Mouse (Mus musculus) midbrain, embryonic 16.5 days (tissue): ENCODE measurements around the gene Ankdd1b. TPM values are rescaled to one million over a fixed set of nuclear protein-coding genes. Genes with fewer than 3 reads are reported as not detected.
A peak's percentile ranks its signal among the peaks of the same experiment; 100 is the strongest.

ENCODE experiments used
- ATAC-seq: fragments of 200-750 bp; cut with Nextera tagmentation; 2 replicates; pipeline ENCODE4 v1.8.0; 2017; ENCODE audit warnings: moderate TSS enrichment
- H3K27ac ChIP-seq: fragments of 300-500 bp; sonication (generic); 2 replicates; pipeline ENCODE4 v1.5.1; 2014; ENCODE audit warnings: mild to moderate bottlenecking, low read length, mixed read lengths
- H3K27me3 ChIP-seq: fragments of 300-500 bp; sonication (generic); 2 replicates; pipeline ENCODE4 v1.6.1; 2014; ENCODE audit warnings: low read depth, low read length, mixed read lengths; ENCODE audit not compliant: control insufficient read depth, insufficient read depth
- H3K36me3 ChIP-seq: fragments of 300-500 bp; sonication (generic); 2 replicates; pipeline ENCODE4 v1.6.1; 2014; ENCODE audit warnings: mild to moderate bottlenecking, low read length, moderate library complexity, mixed read lengths; ENCODE audit not compliant: control insufficient read depth, insufficient read depth
- H3K4me1 ChIP-seq: fragments of 300-500 bp; sonication (generic); 2 replicates; pipeline ENCODE4 v1.6.1; 2014; ENCODE audit warnings: mild to moderate bottlenecking, low read length, mixed read lengths; ENCODE audit not compliant: control insufficient read depth, insufficient read depth
- H3K4me2 ChIP-seq: fragments of 300-500 bp; sonication (generic); 2 replicates; pipeline ENCODE4 v1.6.1; 2014; ENCODE audit warnings: mild to moderate bottlenecking, low read length, mixed read lengths
- H3K4me3 ChIP-seq: fragments of 300-500 bp; sonication (generic); 2 replicates; pipeline ENCODE4 v1.5.1; 2014; ENCODE audit warnings: low read depth, mild to moderate bottlenecking, low read length, moderate library complexity, mixed read lengths
- H3K9ac ChIP-seq: fragments of 300-500 bp; sonication (generic); 2 replicates; pipeline ENCODE4 v1.6.1; 2014; ENCODE audit warnings: low read depth, low read length, mixed read lengths
- H3K9me3 ChIP-seq: fragments of 300-500 bp; sonication (generic); replicated peaks from 2 replicates; pipeline ENCODE4 v1.6.1; 2014; ENCODE audit warnings: mild to moderate bottlenecking, low read length, mixed read lengths; ENCODE audit not compliant: control insufficient read depth, poor library complexity, severe bottlenecking
- WGBS: fragments of 180-500 bp; shearing (Covaris S2); extraction: QIAGEN DNeasy Blood & Tissue Kit; methylation state at CpG from one replicate; pipeline ENCODE4 v1.1.7; 2014; 5-methylcytosine and 5-hydroxymethylcytosine counted together
- polyA plus RNA-seq: library from polyadenylated mRNA; unstranded; fragments of >200 nt; fragmentation: Nextera tagmentation; extraction: Ambion mirVana; gene quantifications from 2 replicates; pipeline ENCODE4 v1.2.1, GENCODE M21; 2015

The Ankdd1b gene
- polyA plus RNA-seq, 1 experiment from 2014 or later = not detected

- Histone ChIP-seq H3K36me3 (no peaks in the 10 kb centered on the region), H3K4me1 (0 out of 2 replicates have a peak, but pooled peaks cover 4% of the 10 kb centered on the region), H3K9ac (no peak overlapping the region), H3K9me3 (no peaks in the 10 kb centered on the region), H3K27me3 (no peaks in the 10 kb centered on the region), H3K27ac (no peak overlapping the region), H3K4me3 (no peak overlapping the region), H3K4me2 (no peak overlapping the region)
- 41% methylated on average over 12 of the region's 12 CpGs for WGBS
- ATAC-seq = peak; percentile 85
These were observed 39.3 kb downstream of the Ankdd1b start for GRCm38 (mm10) chr13:96431595-96432156.

- H3K4me1 ChIP-seq = no peaks in the 10 kb centered on the region
- no peaks in the 10 kb centered on the region for H3K36me3 ChIP-seq
- 72% methylated on average over 5 of the region's 5 CpGs for WGBS
- H3K9ac ChIP-seq = no peak overlapping the region
- H3K4me3 ChIP-seq = no peak overlapping the region
- H3K27ac ChIP-seq = no peak overlapping the region
- H3K4me2 ChIP-seq = no peak overlapping the region
- ATAC-seq = no peak
- no peaks in the 10 kb centered on the region for H3K27me3 ChIP-seq
- H3K9me3 ChIP-seq = no peaks in the 10 kb centered on the region
These were observed 42.5 kb downstream of the Ankdd1b start for GRCm38 (mm10) chr13:96428531-96428930.

GRCm38 (mm10) chr13:96426044-96426443, 45.0 kb downstream of the Ankdd1b start:
- Histone ChIP-seq H3K9me3 (no peaks in the 10 kb centered on the region), H3K4me2 (no peak overlapping the region), H3K36me3 (no peaks in the 10 kb centered on the region), H3K27me3 (no peaks in the 10 kb centered on the region), H3K27ac (no peak overlapping the region), H3K4me1 (no peaks in the 10 kb centered on the region), H3K4me3 (no peak overlapping the region), H3K9ac (no peak overlapping the region)
- 52% methylated on average over 3 of the region's 3 CpGs for WGBS
- no peak for ATAC-seq

- WGBS = 92% methylated on average over 12 of the region's 12 CpGs
- no peaks in the 10 kb centered on the region for H3K36me3 ChIP-seq
- no peak overlapping the region for H3K27ac ChIP-seq
- no peaks in the 10 kb centered on the region for H3K4me1 ChIP-seq
- H3K9me3 ChIP-seq = no peaks in the 10 kb centered on the region
- H3K4me3 ChIP-seq = no peak overlapping the region
- no peak overlapping the region for H3K4me2 ChIP-seq
- H3K27me3 ChIP-seq = no peaks in the 10 kb centered on the region
- no peak for ATAC-seq
- no peak overlapping the region for H3K9ac ChIP-seq
These were observed 46.3 kb downstream of the Ankdd1b start for GRCm38 (mm10) chr13:96424496-96425274.

- no peak for ATAC-seq
- no peaks in the 10 kb centered on the region for H3K27me3 ChIP-seq
These were observed 49.8 kb downstream of the Ankdd1b start for GRCm38 (mm10) chr13:96421230-96421629.

GRCm38 (mm10) chr13:96418487-96418886, 52.5 kb downstream of the Ankdd1b start:
- no peaks in the 10 kb centered on the region for H3K4me1 ChIP-seq
- 94% methylated on average over 4 of the region's 4 CpGs for WGBS
- ATAC-seq = no peak

More at GRCm38 (mm10) chr13:96421230-96421629, 49.8 kb downstream of the Ankdd1b start:
- Histone ChIP-seq H3K27ac (no peak overlapping the region), H3K4me2 (no peak overlapping the region), H3K4me3 (no peak overlapping the region), H3K9ac (no peak overlapping the region), H3K36me3 (peaks cover 6% of the 10 kb centered on the region), H3K9me3 (no peaks in the 10 kb centered on the region), H3K4me1 (no peaks in the 10 kb centered on the region)

GRCm38 (mm10) chr13:96417261-96417813, 53.7 kb downstream of the Ankdd1b start:
- Histone ChIP-seq H3K9ac (no peak overlapping the region), H3K4me3 (no peak overlapping the region), H3K36me3 (peaks cover 21% of the 10 kb centered on the region), H3K27me3 (no peaks in the 10 kb centered on the region), H3K4me2 (no peak overlapping the region), H3K4me1 (no peaks in the 10 kb centered on the region), H3K9me3 (no peaks in the 10 kb centered on the region), H3K27ac (no peak overlapping the region)
- WGBS = 84% methylated on average over 5 of the region's 5 CpGs
- no peak for ATAC-seq

More at GRCm38 (mm10) chr13:96418487-96418886, 52.5 kb downstream of the Ankdd1b start:
- Histone ChIP-seq H3K4me2 (no peak overlapping the region), H3K9me3 (no peaks in the 10 kb centered on the region), H3K4me3 (no peak overlapping the region), H3K27me3 (no peaks in the 10 kb centered on the region), H3K9ac (no peak overlapping the region), H3K36me3 (peaks cover 19% of the 10 kb centered on the region), H3K27ac (no peak overlapping the region)

- H3K27ac ChIP-seq = no peak overlapping the region
- H3K27me3 ChIP-seq = no peaks in the 10 kb centered on the region
- H3K4me2 ChIP-seq = no peak overlapping the region
- H3K9ac ChIP-seq = no peak overlapping the region
- 96% methylated on average over 8 of the region's 8 CpGs for WGBS
- ATAC-seq = no peak
- H3K4me1 ChIP-seq = no peaks in the 10 kb centered on the region
- no peak overlapping the region for H3K4me3 ChIP-seq
- peaks cover 21% of the 10 kb centered on the region for H3K36me3 ChIP-seq
- no peaks in the 10 kb centered on the region for H3K9me3 ChIP-seq
These were observed 54.6 kb downstream of the Ankdd1b start for GRCm38 (mm10) chr13:96416380-96416779.

GRCm38 (mm10) chr13:96414384-96414783, 56.6 kb downstream of the Ankdd1b start:
- ATAC-seq = no peak
- Histone ChIP-seq H3K4me2 (no peak overlapping the region), H3K4me1 (no peaks in the 10 kb centered on the region), H3K27ac (no peak overlapping the region), H3K27me3 (no peaks in the 10 kb centered on the region), H3K4me3 (no peak overlapping the region), H3K9ac (no peak overlapping the region), H3K36me3 (peaks cover 29% of the 10 kb centered on the region), H3K9me3 (no peaks in the 10 kb centered on the region)
- WGBS = 91% methylated on average over 6 of the region's 6 CpGs
